Mouse (Mus musculus): ENCODE data around the gene Smim27.

The Smim27 gene

GRCm38 (mm10) chr4:40269430-40270032 is at the start of gene Smim27, which contains the start of gene Topors:
Gene Smim27, plus strand, starts transcription at chr4:40269579.
Gene Topors, minus strand, starts transcription at chr4:40269850.
- DNase-seq (ENCODE audit: low read depth, low spot score), result peak; percentile 94

- no peak for DNase-seq (ENCODE audit: low read depth, low spot score)
These were observed 48.9 kb upstream of the Smim27 start for GRCm38 (mm10) chr4:40220437-40220836.

GRCm38 (mm10) chr4:40221004-40221760 is 48.2 kb upstream of the Smim27 start:
- DNase-seq (ENCODE audit: low read depth, low spot score), result peak; percentile 52

GRCm38 (mm10) chr4:40221876-40222585 is 47.3 kb upstream of the Smim27 start:
- DNase-seq (ENCODE audit: low read depth, low spot score), result no peak

GRCm38 (mm10) chr4:40226095-40226494 is 43.3 kb upstream of the Smim27 start:
- DNase-seq (ENCODE audit: low read depth, low spot score), result no peak

GRCm38 (mm10) chr4:40227131-40227530 is 42.2 kb upstream of the Smim27 start:
- no peak for DNase-seq (ENCODE audit: low read depth, low spot score)

- DNase-seq (ENCODE audit: low read depth, low spot score), result no peak
These were observed 41.5 kb upstream of the Smim27 start for GRCm38 (mm10) chr4:40227886-40228285.

- no peak for DNase-seq (ENCODE audit: low read depth, low spot score)
These were observed 39.7 kb upstream of the Smim27 start for GRCm38 (mm10) chr4:40229723-40230122.

- no peak for DNase-seq (ENCODE audit: low read depth, low spot score)
These were observed 36.2 kb upstream of the Smim27 start for GRCm38 (mm10) chr4:40233062-40233664.

- no peak for DNase-seq (ENCODE audit: low read depth, low spot score)
These were observed 35.1 kb upstream of the Smim27 start for GRCm38 (mm10) chr4:40234256-40234655.

- DNase-seq (ENCODE audit: low read depth, low spot score), result no peak
These were observed 32.5 kb upstream of the Smim27 start for GRCm38 (mm10) chr4:40236829-40237228.

GRCm38 (mm10) chr4:40238483-40239408 is 30.6 kb upstream of the Smim27 start:
- no peak for DNase-seq (ENCODE audit: low read depth, low spot score)

- DNase-seq (ENCODE audit: low read depth, low spot score), result no peak
These were observed 29.7 kb upstream of the Smim27 start, which contains the start of gene Ddx58 for GRCm38 (mm10) chr4:40239409-40240271. Gene Ddx58, minus strand, starts transcription at chr4:40239828.

- DNase-seq (ENCODE audit: low read depth, low spot score), result no peak
These were observed 29.1 kb upstream of the Smim27 start for GRCm38 (mm10) chr4:40240272-40240744.

GRCm38 (mm10) chr4:40241928-40242327 is 27.5 kb upstream of the Smim27 start:
- DNase-seq (ENCODE audit: low read depth, low spot score), result no peak

GRCm38 (mm10) chr4:40243006-40243405 is 26.4 kb upstream of the Smim27 start:
- no peak for DNase-seq (ENCODE audit: low read depth, low spot score)

GRCm38 (mm10) chr4:40244035-40244434 is 25.3 kb upstream of the Smim27 start:
- DNase-seq (ENCODE audit: low read depth, low spot score), result no peak

- no peak for DNase-seq (ENCODE audit: low read depth, low spot score)
These were observed 18.4 kb upstream of the Smim27 start for GRCm38 (mm10) chr4:40250984-40251383.

GRCm38 (mm10) chr4:40253766-40254165 is 15.6 kb upstream of the Smim27 start:
- no peak for DNase-seq (ENCODE audit: low read depth, low spot score)
